Mouse (Mus musculus): ENCODE data around the gene Eif2b2.

Gene Eif2b2

GRCm38 (mm10) chr12:85193923-85194622, 25.2 kb upstream of the Eif2b2 start:
- in situ Hi-C loops (cut with MboI, MseI), result no loop called here

- in situ Hi-C loops (cut with MboI, MseI), result no loop called here
Observed at GRCm38 (mm10) chr12:85194623-85195018, 24.7 kb upstream of the Eif2b2 start.

- in situ Hi-C loops (cut with MboI, MseI), result no loop called here
Observed at GRCm38 (mm10) chr12:85195086-85195485, 24.2 kb upstream of the Eif2b2 start.

- in situ Hi-C loops (cut with MboI, MseI), result no loop called here
Observed at GRCm38 (mm10) chr12:85196191-85196590, 23.1 kb upstream of the Eif2b2 start.

GRCm38 (mm10) chr12:85197371-85197770, 21.9 kb upstream of the Eif2b2 start:
- in situ Hi-C loops (cut with MboI, MseI), result no loop called here

GRCm38 (mm10) chr12:85197936-85198335, 21.3 kb upstream of the Eif2b2 start:
- in situ Hi-C loops (cut with MboI, MseI), result no loop called here

- in situ Hi-C loops (cut with MboI, MseI), result loop anchor here (25.0 kb wide), 1 partner anchor 1537 kb away; the partner anchor contains the start of genes Angel1 and Lrrc74a
Observed at GRCm38 (mm10) chr12:85199954-85200353, 19.3 kb upstream of the Eif2b2 start.

GRCm38 (mm10) chr12:85200929-85201829, 18.1 kb upstream of the Eif2b2 start:
- in situ Hi-C loops (cut with MboI, MseI), result loop anchor here (25.0 kb wide), 1 partner anchor 1536 kb away; the partner anchor contains the start of genes Angel1 and Lrrc74a

GRCm38 (mm10) chr12:85201830-85202147, 17.5 kb upstream of the Eif2b2 start:
- in situ Hi-C loops (cut with MboI, MseI), result loop anchor here (25.0 kb wide), 1 partner anchor 1536 kb away; the partner anchor contains the start of genes Angel1 and Lrrc74a

- in situ Hi-C loops (cut with MboI, MseI), result loop anchor here (25.0 kb wide), 1 partner anchor 1535 kb away; the partner anchor contains the start of genes Angel1 and Lrrc74a
Observed at GRCm38 (mm10) chr12:85202191-85202590, 17.1 kb upstream of the Eif2b2 start.

GRCm38 (mm10) chr12:85203699-85204098, 15.6 kb upstream of the Eif2b2 start:
- in situ Hi-C loops (cut with MboI, MseI), result loop anchor here (25.0 kb wide), 1 partner anchor 1534 kb away; the partner anchor contains the start of genes Angel1 and Lrrc74a

GRCm38 (mm10) chr12:85204105-85204504, 15.2 kb upstream of the Eif2b2 start:
- in situ Hi-C loops (cut with MboI, MseI), result loop anchor here (25.0 kb wide), 1 partner anchor 1533 kb away; the partner anchor contains the start of genes Angel1 and Lrrc74a

- in situ Hi-C loops (cut with MboI, MseI), result loop anchor here (25.0 kb wide), 1 partner anchor 1532 kb away; the partner anchor contains the start of genes Angel1 and Lrrc74a
Observed at GRCm38 (mm10) chr12:85205425-85205824, 13.9 kb upstream of the Eif2b2 start.

- in situ Hi-C loops (cut with MboI, MseI), result loop anchor here (25.0 kb wide), 1 partner anchor 1529 kb away; the partner anchor contains the start of genes Angel1 and Lrrc74a
Observed at GRCm38 (mm10) chr12:85208687-85209199, 10.5 kb upstream of the Eif2b2 start.

GRCm38 (mm10) chr12:85215031-85215430, 4.2 kb upstream of the Eif2b2 start:
- in situ Hi-C loops (cut with MboI, MseI), result loop anchor here (25.0 kb wide), 1 partner anchor 1522 kb away; the partner anchor contains the start of genes Angel1 and Lrrc74a

GRCm38 (mm10) chr12:85217733-85218310, 1.5 kb upstream of the Eif2b2 start:
- in situ Hi-C loops (cut with MboI, MseI), result loop anchor here (25.0 kb wide), 1 partner anchor 1519 kb away; the partner anchor contains the start of genes Angel1 and Lrrc74a

GRCm38 (mm10) chr12:85219905-85220290, 617 bp downstream of the Eif2b2 start:
- in situ Hi-C loops (cut with MboI, MseI), result loop anchor here (5.0 to 25.0 kb wide), 2 partner anchors 57 to 1517 kb away; partner anchors contain the start of genes Angel1 and Lrrc74a

- in situ Hi-C loops (cut with MboI, MseI), result no loop called here
Observed at GRCm38 (mm10) chr12:85227227-85227626, 7.9 kb downstream of the Eif2b2 start.

- in situ Hi-C loops (cut with MboI, MseI), result no loop called here
Observed at GRCm38 (mm10) chr12:85227876-85228599, 8.8 kb downstream of the Eif2b2 start.
